Mouse (Mus musculus) C2C12 (cell line): Measurements from ENCODE around the gene Adgrv1. TPM values are rescaled to one million over a fixed set of nuclear protein-coding genes. Genes with fewer than 3 reads are reported as not detected.
"Not testable (repeated sequence)": the region's sequence is repeated elsewhere in the genome, so short reads cannot be mapped to it uniquely, and the experiment has no call there.

Experiments
- H3K27me3 ChIP-seq: one replicate; pipeline ENCODE4 v1.6.1; 2011; ENCODE audit not compliant: control insufficient read depth, insufficient read depth, insufficient read length
- H3K36me3 ChIP-seq: one replicate; pipeline ENCODE4 v1.6.1; 2011; ENCODE audit not compliant: control insufficient read depth, insufficient read depth
- H3K4me3 ChIP-seq: one replicate; pipeline ENCODE4 v1.5.1; 2011; ENCODE audit warnings: mild to moderate bottlenecking, control low read depth; ENCODE audit not compliant: poor library complexity, insufficient read depth, severe bottlenecking
- H3K79me2 ChIP-seq: one replicate; pipeline ENCODE4 v1.6.1; 2011; ENCODE audit not compliant: control insufficient read depth, insufficient read depth
- H3K79me3 ChIP-seq: one replicate; pipeline ENCODE4 v1.6.1; 2011; ENCODE audit warnings: low read depth, control low read depth
- H3ac ChIP-seq: one replicate; pipeline ENCODE3; 2011; ENCODE audit warnings: low read depth; ENCODE audit not compliant: control insufficient read depth, insufficient read length
- CEBPB ChIP-seq: IDR thresholded peaks from one replicate; pipeline ENCODE4 v1.6.1; 2011; ENCODE audit warnings: low read depth, mild to moderate bottlenecking, control low read depth, moderate library complexity
- CTCF ChIP-seq: IDR thresholded peaks from one replicate; pipeline ENCODE4 v1.5.1; 2011; ENCODE audit not compliant: control insufficient read depth, insufficient read depth, insufficient read length
- FOSL1 ChIP-seq: IDR thresholded peaks from one replicate; pipeline ENCODE4 v1.8.0; 2011; ENCODE audit warnings: mild to moderate bottlenecking, low read length; ENCODE audit not compliant: poor library complexity, insufficient read depth, severe bottlenecking
- MAX ChIP-seq: IDR thresholded peaks from one replicate; pipeline ENCODE4 v1.6.1; 2011; ENCODE audit warnings: mild to moderate bottlenecking, control low read depth
- MYOD1 ChIP-seq: IDR thresholded peaks from one replicate; pipeline ENCODE4 v1.6.1; 2011; ENCODE audit warnings: low read depth; ENCODE audit not compliant: control insufficient read depth, insufficient read length
- MYOG ChIP-seq: IDR thresholded peaks from one replicate; pipeline ENCODE4 v1.6.1; 2011; ENCODE audit not compliant: control insufficient read depth, insufficient read length; ENCODE audit errors: extremely low read depth
- USF1 ChIP-seq: IDR thresholded peaks from one replicate; pipeline ENCODE4 v1.6.1; 2011; ENCODE audit warnings: low read depth, mild to moderate bottlenecking, control low read depth, moderate library complexity
- polyA plus RNA-seq: library from polyadenylated mRNA; unstranded; fragments of >200 nt; fragmentation: generic; extraction: Trizol; gene quantifications from one replicate; pipeline ENCODE4 v1.2.1, GENCODE M21; 2012; ENCODE audit warnings: missing spikeins

The Adgrv1 gene
- polyA plus RNA-seq, 1 experiment = 0.18 TPM

- TF ChIP-seq MAX (no peak), MYOG (no peak)
- H3K27me3 ChIP-seq = peaks cover 6% of the 10 kb centered on the region
- H3ac ChIP-seq = no peak overlapping the region
- H3K79me3 ChIP-seq = no peaks in the 10 kb centered on the region
- no peaks in the 10 kb centered on the region for H3K79me2 ChIP-seq
- H3K36me3 ChIP-seq = no peaks in the 10 kb centered on the region
- H3K4me3 ChIP-seq = no peak overlapping the region
These were observed 2.4 kb downstream of the Adgrv1 start for GRCm38 (mm10) chr13:81630566-81630965.

GRCm38 (mm10) chr13:81629395-81629794 lies 3.6 kb downstream of the Adgrv1 start:
- no peaks in the 10 kb centered on the region for H3K79me2 ChIP-seq
- H3K27me3 ChIP-seq = peaks cover 6% of the 10 kb centered on the region
- H3K4me3 ChIP-seq = no peak overlapping the region
- H3ac ChIP-seq = no peak overlapping the region
- no peaks in the 10 kb centered on the region for H3K79me3 ChIP-seq
- H3K36me3 ChIP-seq = no peaks in the 10 kb centered on the region
- TF ChIP-seq MAX = no peak
- no peak for TF ChIP-seq MYOG
- no peak for TF ChIP-seq USF1
- no peak for TF ChIP-seq CTCF
- TF ChIP-seq FOSL1 = no peak
- no peak for TF ChIP-seq CEBPB
- TF ChIP-seq MYOD1 = no peak

- Histone ChIP-seq H3K36me3 (no peaks in the 10 kb centered on the region), H3K27me3 (peaks cover 6% of the 10 kb centered on the region), H3K4me3 (no peak overlapping the region), H3K79me3 (no peaks in the 10 kb centered on the region), H3ac (no peak overlapping the region), H3K79me2 (no peaks in the 10 kb centered on the region)
- TF ChIP-seq FOSL1 (no peak), USF1 (no peak), MYOD1 (no peak), CEBPB (no peak), MYOG (no peak), MAX (no peak), CTCF (no peak)
These were observed 4.2 kb downstream of the Adgrv1 start for GRCm38 (mm10) chr13:81628631-81629190.

- not testable (repeated sequence) for H3K4me3 ChIP-seq, H3K79me3 ChIP-seq, H3ac ChIP-seq
These were observed 5.1 kb downstream of the Adgrv1 start for GRCm38 (mm10) chr13:81627861-81628260.

GRCm38 (mm10) chr13:81610349-81610748 lies 22.6 kb downstream of the Adgrv1 start:
- Histone ChIP-seq H3K27me3 (no peaks in the 10 kb centered on the region), H3ac (no peak overlapping the region), H3K4me3 (no peak overlapping the region), H3K79me3 (no peaks in the 10 kb centered on the region), H3K79me2 (no peaks in the 10 kb centered on the region), H3K36me3 (no peaks in the 10 kb centered on the region)
- TF ChIP-seq CTCF = no peak
- TF ChIP-seq CEBPB = no peak
- no peak for TF ChIP-seq USF1
- TF ChIP-seq FOSL1 = no peak

More at GRCm38 (mm10) chr13:81627861-81628260, 5.1 kb downstream of the Adgrv1 start:
- not testable (repeated sequence) for H3K79me2 ChIP-seq, H3K27me3 ChIP-seq, H3K36me3 ChIP-seq

GRCm38 (mm10) chr13:81606991-81607390 lies 26.0 kb downstream of the Adgrv1 start:
- no peaks in the 10 kb centered on the region for H3K79me2 ChIP-seq
- H3ac ChIP-seq = no peak overlapping the region
- no peaks in the 10 kb centered on the region for H3K79me3 ChIP-seq
- no peak overlapping the region for H3K4me3 ChIP-seq
- TF ChIP-seq CTCF = no peak
- TF ChIP-seq MYOD1 = no peak
- TF ChIP-seq FOSL1 = no peak
- no peak for TF ChIP-seq CEBPB
- TF ChIP-seq USF1 = no peak
- TF ChIP-seq MYOG = no peak
- TF ChIP-seq MAX = no peak
- H3K27me3 ChIP-seq = no peaks in the 10 kb centered on the region
- H3K36me3 ChIP-seq = no peaks in the 10 kb centered on the region
